Mouse (Mus musculus) spleen, postnatal 14 days (tissue): ENCODE results near the gene Prl8a2.

Source experiments
- DNase-seq, 2 experiments: peaks; one replicate each; pipeline ENCODE4 v3.0.0; 2021 to 2022; ENCODE audit warnings: low spot score in 2 of 2

Prl8a2 gene

DNA sequence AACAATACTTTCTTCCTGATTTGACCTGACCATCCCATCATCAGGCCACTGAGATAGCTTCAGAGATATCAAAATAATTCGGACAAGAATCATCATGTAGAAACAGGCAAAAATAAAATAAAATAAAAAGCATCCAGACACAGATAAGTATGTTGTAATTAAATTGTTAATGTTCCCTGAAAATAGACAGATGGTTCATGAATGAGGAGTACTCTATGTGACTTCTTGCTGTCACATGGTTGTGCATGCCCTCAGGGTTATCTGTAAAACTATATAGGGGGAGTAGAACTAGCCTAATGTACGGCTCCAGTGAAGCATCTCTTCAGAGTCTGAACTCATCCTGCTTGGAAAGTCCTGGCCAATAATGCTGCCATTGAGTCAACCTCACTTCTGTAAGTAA lies at the start of gene Prl8a2:
Gene Prl8a2, plus strand, starts transcription at position 301 of the 400 bp plus-strand sequence.
- no peak for DNase-seq

DNA sequence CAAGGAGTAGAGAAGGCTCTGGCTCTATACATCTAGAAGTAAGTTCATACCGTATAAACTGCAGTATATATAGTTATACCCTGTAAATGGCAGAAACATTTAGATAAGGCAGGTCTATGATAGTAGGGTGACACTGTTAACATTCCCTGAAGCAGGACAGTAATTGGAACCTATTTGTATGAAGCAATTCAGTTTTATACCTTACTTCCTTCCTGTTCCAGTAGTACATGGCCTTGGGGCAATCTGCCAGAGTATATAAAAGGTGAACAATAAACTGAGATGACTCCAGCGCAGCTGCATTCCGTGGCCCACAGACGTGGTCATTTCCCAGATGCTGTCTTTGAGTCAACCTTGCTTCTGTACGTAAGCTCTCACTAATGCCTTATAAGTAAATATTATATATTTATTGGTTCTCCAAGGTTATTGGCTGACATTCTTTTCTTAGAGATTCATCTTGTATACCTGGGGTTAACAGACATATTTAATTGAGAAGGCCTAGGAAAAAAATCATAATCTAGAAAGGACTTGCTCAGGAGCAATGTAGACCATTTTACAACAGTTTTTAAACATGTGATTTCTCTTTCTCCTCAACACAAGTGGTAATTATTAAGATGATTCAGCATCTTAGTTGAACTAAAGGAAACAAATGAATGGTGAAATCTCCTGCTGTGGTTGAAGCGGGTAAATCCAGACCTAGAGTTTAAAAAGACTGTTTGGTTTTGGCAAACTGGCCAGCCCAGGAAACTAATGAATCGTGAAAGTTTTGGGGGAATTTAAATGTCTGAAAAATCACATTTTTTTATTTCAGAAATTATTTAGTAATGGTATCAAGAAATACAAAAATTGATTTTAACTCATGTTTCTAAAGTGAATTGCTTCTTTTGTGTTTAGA lies 32.9 kb upstream of the Prl8a2 start, which contains the start of gene Prl6a1:
Gene Prl6a1, plus strand, starts transcription at position 294 of the 892 bp plus-strand sequence.
- DNase-seq = no peak

DNA sequence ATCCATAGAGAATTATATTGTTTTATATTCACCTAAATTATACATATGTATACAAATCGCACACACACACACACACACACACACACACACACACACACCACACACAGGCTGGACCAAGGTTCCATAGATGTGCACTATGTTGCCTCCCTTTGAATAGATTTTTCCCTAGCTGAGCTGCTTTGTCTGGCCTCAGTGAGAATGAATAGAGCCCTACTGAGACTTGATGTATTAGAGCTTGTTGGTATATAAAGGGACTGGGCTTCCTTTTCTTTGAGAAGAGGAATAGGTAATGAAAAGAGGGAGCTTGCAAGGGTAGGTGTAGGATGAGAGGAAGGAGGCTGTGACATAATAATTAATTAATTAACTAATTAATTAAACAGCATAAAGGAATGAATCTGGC lies 10.5 kb upstream of the Prl8a2 start:
- DNase-seq = no peak

DNA sequence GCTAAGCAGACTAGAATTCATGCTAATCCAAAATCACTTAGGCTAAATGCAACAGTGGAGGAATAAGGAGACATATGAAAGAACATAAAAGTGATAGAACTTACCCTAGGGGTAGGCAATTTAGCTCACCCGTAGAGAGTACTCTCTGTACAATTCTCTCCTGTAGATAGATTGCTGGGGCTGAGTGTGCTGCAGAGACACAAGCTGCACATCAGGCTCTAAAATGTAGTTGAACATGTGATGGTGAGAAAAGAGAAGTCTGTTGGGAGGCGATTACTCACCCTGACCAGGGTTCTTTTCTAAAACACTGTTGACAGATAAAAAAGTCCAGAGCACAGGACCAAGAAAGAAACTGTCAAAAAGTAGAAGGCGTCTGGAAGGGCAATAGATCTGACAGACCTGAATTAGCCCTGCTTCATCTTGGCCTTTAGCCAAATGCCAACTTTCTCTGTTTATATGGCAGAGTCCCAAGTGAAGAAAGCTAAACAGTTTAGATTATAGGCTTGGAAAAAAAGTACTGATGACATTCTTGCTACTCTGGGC lies 2.7 kb upstream of the Prl8a2 start:
- no peak for DNase-seq

DNA sequence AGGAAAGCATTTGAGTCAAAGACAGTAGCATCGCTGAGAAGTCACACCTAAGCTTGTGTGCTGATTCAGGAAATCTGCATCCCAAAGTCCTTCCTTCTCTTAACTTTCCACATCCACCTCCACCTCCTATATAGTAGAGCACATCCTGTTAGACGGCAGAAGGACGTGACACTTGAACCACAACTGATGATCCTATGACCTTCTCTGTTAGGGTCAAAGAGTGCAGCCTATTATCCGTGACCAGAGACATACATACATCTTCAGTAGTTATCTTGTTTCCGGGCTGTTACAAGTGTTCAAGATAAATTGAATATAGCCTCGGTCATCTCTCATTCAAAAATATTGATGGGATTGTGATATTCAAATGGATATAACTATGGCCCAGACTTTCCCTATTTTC lies 45.3 kb downstream of the Prl8a2 start, which contains the start of gene Prl2b1:
Gene Prl2b1, minus strand, starts transcription at position 101 of the 400 bp plus-strand sequence.
- no peak for DNase-seq

DNA sequence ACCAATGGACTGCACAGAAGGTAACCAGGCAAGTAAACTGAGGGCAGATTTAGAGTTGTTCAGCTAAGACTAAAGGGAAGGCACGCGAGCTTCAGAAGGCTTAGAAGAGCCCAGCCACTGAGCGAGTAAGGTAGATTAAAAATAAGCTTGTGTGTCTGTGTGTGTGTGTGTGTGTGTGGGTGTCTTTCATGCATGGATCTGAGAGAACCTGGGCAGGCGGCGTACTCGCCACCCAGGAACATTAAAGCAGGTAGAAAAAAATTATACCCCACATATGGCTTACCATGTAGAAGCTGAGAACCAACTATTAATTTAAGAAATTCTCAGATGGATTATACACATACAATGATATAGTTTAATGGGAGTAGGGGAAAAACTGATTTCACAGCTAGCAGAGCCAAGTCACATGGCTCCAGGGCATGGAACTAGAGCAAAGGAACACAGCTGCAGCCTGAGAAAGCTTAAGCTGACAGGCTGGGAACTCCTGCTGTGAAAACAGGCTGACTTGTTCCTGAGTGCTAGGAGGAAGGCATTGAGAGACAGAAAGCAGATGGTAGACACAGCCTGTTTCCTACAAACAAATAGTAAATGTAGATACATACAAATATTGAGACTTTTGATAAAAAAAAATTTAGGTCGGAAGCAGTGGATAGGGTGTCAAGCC lies 53.7 kb downstream of the Prl8a2 start:
- DNase-seq = no peak
